Mouse (Mus musculus): ENCODE measurements at regions not wholly inside any gene's neighbourhood (a gene's known extent, or its start where the extent isn't known, plus 50 kb on each side); places are given as distances from the start of the nearest gene placed in this dataset.
"Not testable (repeated sequence)": the region's sequence is repeated elsewhere in the genome, so short reads cannot be mapped to it uniquely, and the experiment has no call there.

GRCm38 (mm10) chr16:86934989-86935388 is 419.0 kb upstream of the N6amt1 start:
- DNase-seq (ENCODE audit: low read depth, low spot score), result no peak

GRCm38 (mm10) chr16:86932765-86933164 is 421.2 kb upstream of the N6amt1 start:
- no peak for DNase-seq (ENCODE audit: low read depth, low spot score)

GRCm38 (mm10) chr16:86897967-86898710 is 455.8 kb upstream of the N6amt1 start:
- no peak for DNase-seq (ENCODE audit: low read depth, low spot score)

- DNase-seq (ENCODE audit: low read depth, low spot score), result peak; percentile 4
These were observed 459.0 kb upstream of the N6amt1 start for GRCm38 (mm10) chr16:86894982-86895381.

GRCm38 (mm10) chr16:86894333-86894732 is 459.7 kb upstream of the N6amt1 start:
- DNase-seq (ENCODE audit: low read depth, low spot score), result no peak

- no peak for DNase-seq (ENCODE audit: low read depth, low spot score)
These were observed 465.6 kb upstream of the N6amt1 start for GRCm38 (mm10) chr16:86888421-86888820.

- no peak for DNase-seq (ENCODE audit: low read depth, low spot score)
These were observed 466.4 kb upstream of the N6amt1 start for GRCm38 (mm10) chr16:86887605-86888004.

GRCm38 (mm10) chr16:86883862-86884261 is 470.1 kb upstream of the N6amt1 start:
- no peak for DNase-seq (ENCODE audit: low read depth, low spot score)

GRCm38 (mm10) chr16:86882529-86882928 is 471.5 kb upstream of the N6amt1 start:
- peak; percentile 42 for DNase-seq (ENCODE audit: low read depth, low spot score)

GRCm38 (mm10) chr16:86881583-86881982 is 472.4 kb upstream of the N6amt1 start:
- no peak for DNase-seq (ENCODE audit: low read depth, low spot score)

GRCm38 (mm10) chr16:86860828-86861227 is 493.2 kb upstream of the N6amt1 start:
- DNase-seq (ENCODE audit: low read depth, low spot score), result no peak

- DNase-seq (ENCODE audit: low read depth, low spot score), result no peak
These were observed 498.1 kb upstream of the N6amt1 start for GRCm38 (mm10) chr16:86855891-86856290.

GRCm38 (mm10) chr16:86855312-86855711 is 498.7 kb upstream of the N6amt1 start:
- DNase-seq (ENCODE audit: low read depth, low spot score), result no peak

GRCm38 (mm10) chr16:86853398-86853797 is 500.6 kb upstream of the N6amt1 start:
- no peak for DNase-seq (ENCODE audit: low read depth, low spot score)

GRCm38 (mm10) chr16:86838457-86839337 is 515.3 kb upstream of the N6amt1 start:
- DNase-seq (ENCODE audit: low read depth, low spot score), result no peak

GRCm38 (mm10) chr16:86827645-86828044 is 526.3 kb upstream of the N6amt1 start:
- no peak for DNase-seq (ENCODE audit: low read depth, low spot score)

- DNase-seq (ENCODE audit: low read depth, low spot score), result no peak
These were observed 527.3 kb upstream of the N6amt1 start for GRCm38 (mm10) chr16:86826641-86827040.

GRCm38 (mm10) chr16:86823496-86823895 is 530.5 kb upstream of the N6amt1 start:
- DNase-seq (ENCODE audit: low read depth, low spot score), result no peak

- no peak for DNase-seq (ENCODE audit: low read depth, low spot score)
These were observed 532.4 kb upstream of the N6amt1 start for GRCm38 (mm10) chr16:86821586-86821985.

- DNase-seq (ENCODE audit: low read depth, low spot score), result not testable (repeated sequence)
These were observed 535.3 kb upstream of the N6amt1 start for GRCm38 (mm10) chr16:86818639-86819038.

- no peak for DNase-seq (ENCODE audit: low read depth, low spot score)
These were observed 537.0 kb upstream of the N6amt1 start for GRCm38 (mm10) chr16:86816763-86817593.

GRCm38 (mm10) chr16:86816006-86816405 is 538.0 kb upstream of the N6amt1 start:
- no peak for DNase-seq (ENCODE audit: low read depth, low spot score)
